Mouse (Mus musculus): Measurements from ENCODE around the gene Clpb. TPM values are rescaled to one million over a fixed set of nuclear protein-coding genes. Genes with fewer than 3 reads are reported as not detected.

The Clpb gene
- 10.1 TPM for polyA plus RNA-seq (2015; fragmentation: Illumina TruSeq; extraction: RNeasy Lipid Tissue Mini Kit (QIAGEN cat#74804); ENCODE audit: insufficient read depth, low replicate concordance)

GRCm38 (mm10) chr7:101663514-101664159, at the start of gene Clpb:
TSS of gene Clpb (plus strand) at chr7:101663633.

DNA sequence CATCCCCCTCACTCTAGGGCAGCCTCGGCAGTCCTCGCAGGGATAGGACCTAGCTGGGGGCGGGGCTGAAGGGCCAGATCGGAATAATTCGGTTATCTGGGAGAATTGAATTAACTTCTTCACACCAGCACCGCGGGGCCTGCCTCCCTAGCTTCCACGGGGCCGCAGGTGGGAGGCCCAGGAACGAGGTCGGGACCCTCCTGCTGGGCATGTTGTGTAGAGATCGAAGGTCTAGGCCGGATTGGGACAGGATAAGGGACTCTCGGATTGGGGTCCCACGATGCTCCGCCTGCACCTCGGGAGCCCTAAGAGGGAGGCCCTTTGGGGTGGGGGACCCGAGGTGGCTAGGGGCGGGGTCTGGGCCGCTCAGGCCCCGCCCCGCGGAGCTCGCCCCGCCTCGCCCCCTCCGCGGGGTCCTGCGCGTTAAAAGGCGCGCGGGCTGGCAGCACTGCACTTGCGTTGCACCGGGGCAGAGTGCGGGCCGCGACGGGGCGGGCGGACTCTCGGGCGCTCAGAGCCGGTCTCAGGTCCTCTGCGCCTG, 154.5 kb downstream of the Clpb start, which contains the start of gene Phox2a:
TSS of gene Phox2a (plus strand) at position 453 of the 541 bp plus-strand sequence.

GRCm38 (mm10) chr7:101837606-101838471, 174.4 kb downstream of the Clpb start, which contains the start of gene Inppl1:
TSS of gene Inppl1 (minus strand) at chr7:101838229.

Other genes starting within 250 kb of the Clpb start
- 38.7 TPM for gene Pde2a, start 241.9 kb upstream of the Clpb start, polyA plus RNA-seq (2015; fragmentation: Illumina TruSeq; extraction: RNeasy Lipid Tissue Mini Kit (QIAGEN cat#74804); ENCODE audit: insufficient read depth, low replicate concordance)
- gene Art2b, start 78.0 kb upstream of the Clpb start, polyA plus RNA-seq (2015; fragmentation: Illumina TruSeq; extraction: RNeasy Lipid Tissue Mini Kit (QIAGEN cat#74804); ENCODE audit: insufficient read depth, low replicate concordance), result 32.3 TPM
- not detected for gene Phox2a, start 154.7 kb downstream of the Clpb start, polyA plus RNA-seq (2015; fragmentation: Illumina TruSeq; extraction: RNeasy Lipid Tissue Mini Kit (QIAGEN cat#74804); ENCODE audit: insufficient read depth, low replicate concordance)
- gene Inppl1, start 174.6 kb downstream of the Clpb start, polyA plus RNA-seq (2015; fragmentation: Illumina TruSeq; extraction: RNeasy Lipid Tissue Mini Kit (QIAGEN cat#74804); ENCODE audit: insufficient read depth, low replicate concordance), result 22.2 TPM
- gene Folr2, start 193.6 kb downstream of the Clpb start, polyA plus RNA-seq (2015; fragmentation: Illumina TruSeq; extraction: RNeasy Lipid Tissue Mini Kit (QIAGEN cat#74804); ENCODE audit: insufficient read depth, low replicate concordance), result 0.70 TPM
- 54.4 TPM for gene Anapc15, start 200.1 kb downstream of the Clpb start, polyA plus RNA-seq (2015; fragmentation: Illumina TruSeq; extraction: RNeasy Lipid Tissue Mini Kit (QIAGEN cat#74804); ENCODE audit: insufficient read depth, low replicate concordance)
- not detected for gene Folr1, start 207.2 kb downstream of the Clpb start, polyA plus RNA-seq (2015; fragmentation: Illumina TruSeq; extraction: RNeasy Lipid Tissue Mini Kit (QIAGEN cat#74804); ENCODE audit: insufficient read depth, low replicate concordance)
- gene Lamtor1, start 242.3 kb downstream of the Clpb start, polyA plus RNA-seq (2015; fragmentation: Illumina TruSeq; extraction: RNeasy Lipid Tissue Mini Kit (QIAGEN cat#74804); ENCODE audit: insufficient read depth, low replicate concordance), result 50.3 TPM
- not detected for gene Tomt, start 242.7 kb downstream of the Clpb start, polyA plus RNA-seq (2015; fragmentation: Illumina TruSeq; extraction: RNeasy Lipid Tissue Mini Kit (QIAGEN cat#74804); ENCODE audit: insufficient read depth, low replicate concordance)

Measured in spleen, adult 10 weeks (tissue).